Mouse (Mus musculus): ENCODE results near the gene Rhox4c. TPM values are rescaled to one million over a fixed set of nuclear protein-coding genes. Genes with fewer than 3 reads are reported as not detected.

Rhox4c gene
- not detected in 2 replicates for polyA plus RNA-seq (2012; rRNA removed)

GRCm38 (mm10) chrX:37480037-37480436, at the start of gene Rhox4c:
Gene Rhox4c, plus strand, starts transcription at chrX:37480337.

GRCm38 (mm10) chrX:37432194-37432593, 47.9 kb upstream of the Rhox4c start, which contains the start of gene Rhox4b:
Gene Rhox4b, plus strand, starts transcription at chrX:37432494.

DNA sequence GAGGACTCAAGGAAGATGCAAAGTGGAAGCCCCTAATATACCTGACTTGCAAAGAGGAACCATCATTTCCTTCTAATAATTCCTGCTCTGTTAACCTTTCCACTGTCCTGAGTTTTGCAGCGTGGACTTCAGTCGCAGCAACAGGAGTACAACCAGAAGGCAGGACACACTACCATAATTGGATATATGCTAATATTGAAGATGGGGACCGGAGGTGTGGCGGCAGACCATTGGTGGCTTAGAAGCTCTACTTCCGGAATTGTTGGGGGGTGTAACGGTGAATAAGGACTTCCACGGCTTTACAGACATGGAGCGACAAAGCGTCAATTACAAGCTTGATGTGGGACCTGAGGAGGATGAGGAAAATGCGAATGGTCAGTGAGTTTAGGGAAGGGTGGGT, 26.8 kb upstream of the Rhox4c start, which contains the start of gene Rhox2c:
TSS of gene Rhox2c (plus strand) at position 301 of the 400 bp plus-strand sequence.

GRCm38 (mm10) chrX:37458285-37458684, 21.9 kb upstream of the Rhox4c start, which contains the start of gene Rhox3c:
Gene Rhox3c, plus strand, starts transcription at chrX:37458585.

DNA sequence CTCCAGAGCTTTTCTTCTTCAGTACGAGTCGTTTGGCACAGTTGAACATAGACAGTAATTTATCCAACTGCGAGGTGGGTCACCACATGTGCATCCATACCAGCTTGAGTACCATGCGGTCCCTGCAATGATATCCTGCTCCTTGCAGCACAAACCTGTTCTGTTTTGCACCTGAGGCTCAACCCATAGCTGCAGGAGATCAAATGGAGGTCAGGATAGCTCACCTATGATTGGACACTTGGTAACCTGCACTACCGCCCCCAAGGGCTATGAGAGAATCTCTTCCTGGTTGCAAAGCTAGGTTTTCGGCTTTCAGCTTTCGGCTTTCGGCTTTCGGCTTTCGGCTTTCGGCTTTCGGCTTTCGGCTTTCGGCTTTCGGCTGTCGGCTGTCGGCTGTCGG, 33.9 kb downstream of the Rhox4c start, which contains the start of gene Rhox4d:
TSS of gene Rhox4d (plus strand) at position 301 of the 400 bp plus-strand sequence.

GRCm38 (mm10) chrX:37530152-37530551, 50.0 kb downstream of the Rhox4c start, which contains the start of gene Rhox2e:
Gene Rhox2e, plus strand, starts transcription at chrX:37530452.

Other genes starting within 250 kb of the Rhox4c start
- gene Rhox2a, start 235.4 kb upstream of the Rhox4c start, polyA plus RNA-seq (2012; rRNA removed), result 0.10 TPM in 1 of 2 replicates, not detected in the other
- gene Rhox3a, start 230.4 kb upstream of the Rhox4c start, polyA plus RNA-seq (2012; rRNA removed), result not detected in 2 replicates
- not detected in 2 replicates for gene Rhox4a, start 215.0 kb upstream of the Rhox4c start, polyA plus RNA-seq (2012; rRNA removed)
- gene Rhox3a2, start 100.3 kb upstream of the Rhox4c start, polyA plus RNA-seq (2012; rRNA removed), result not detected in 2 replicates
- gene Rhox4a2, start 89.5 kb upstream of the Rhox4c start, polyA plus RNA-seq (2012; rRNA removed), result 0.06 and 0.21 TPM in 2 replicates
- gene Rhox2b, start 68.3 kb upstream of the Rhox4c start, polyA plus RNA-seq (2012; rRNA removed), result not detected in 2 replicates
- 0.28 TPM in 1 of 2 replicates, not detected in the other for gene Rhox4b, start 47.8 kb upstream of the Rhox4c start, polyA plus RNA-seq (2012; rRNA removed)
- gene Rhox2c, start 26.7 kb upstream of the Rhox4c start, polyA plus RNA-seq (2012; rRNA removed), result 0.21 TPM in 1 of 2 replicates, not detected in the other
- not detected in 2 replicates for gene Rhox3c, start 21.8 kb upstream of the Rhox4c start, polyA plus RNA-seq (2012; rRNA removed)
- not detected in 2 replicates for gene Rhox2d, start 13.1 kb downstream of the Rhox4c start, polyA plus RNA-seq (2012; rRNA removed)
- not detected in 2 replicates for gene Rhox4d, start 34.0 kb downstream of the Rhox4c start, polyA plus RNA-seq (2012; rRNA removed)
- not detected in 2 replicates for gene Rhox2e, start 50.1 kb downstream of the Rhox4c start, polyA plus RNA-seq (2012; rRNA removed)
- gene Rhox3e, start 61.7 kb downstream of the Rhox4c start, polyA plus RNA-seq (2012; rRNA removed), result not detected in 2 replicates
- not detected in 2 replicates for gene Rhox4e, start 77.1 kb downstream of the Rhox4c start, polyA plus RNA-seq (2012; rRNA removed)
- gene Rhox2f, start 91.1 kb downstream of the Rhox4c start, polyA plus RNA-seq (2012; rRNA removed), result not detected in 2 replicates
- gene Rhox3f, start 100.7 kb downstream of the Rhox4c start, polyA plus RNA-seq (2012; rRNA removed), result not detected in 2 replicates
- not detected in 2 replicates for gene Rhox4f, start 127.4 kb downstream of the Rhox4c start, polyA plus RNA-seq (2012; rRNA removed)
- gene Rhox3g, start 148.3 kb downstream of the Rhox4c start, polyA plus RNA-seq (2012; rRNA removed), result not detected in 2 replicates
- not detected in 2 replicates for gene Rhox2g, start 163.1 kb downstream of the Rhox4c start, polyA plus RNA-seq (2012; rRNA removed)
- gene Rhox4g, start 171.0 kb downstream of the Rhox4c start, polyA plus RNA-seq (2012; rRNA removed), result not detected in 2 replicates
- gene Rhox3h, start 188.4 kb downstream of the Rhox4c start, polyA plus RNA-seq (2012; rRNA removed), result not detected in 2 replicates
- gene Rhox2h, start 192.9 kb downstream of the Rhox4c start, polyA plus RNA-seq (2012; rRNA removed), result not detected in 2 replicates